Mouse (Mus musculus): ENCODE measurements around the gene Akna.

Gene Akna

GRCm38 (mm10) chr4:63384262-63384661 lies 18.9 kb downstream of the Akna start:
- no peak for DNase-seq (ENCODE audit: low read depth, low spot score)

- no peak for DNase-seq (ENCODE audit: low read depth, low spot score)
Observed at GRCm38 (mm10) chr4:63383474-63383873, 19.7 kb downstream of the Akna start.

- no peak for DNase-seq (ENCODE audit: low read depth, low spot score)
Observed at GRCm38 (mm10) chr4:63382676-63383369, 20.3 kb downstream of the Akna start.

- no peak for DNase-seq (ENCODE audit: low read depth, low spot score)
Observed at GRCm38 (mm10) chr4:63377483-63377882, 25.7 kb downstream of the Akna start.

- DNase-seq (ENCODE audit: low read depth, low spot score), result no peak
Observed at GRCm38 (mm10) chr4:63375367-63375766, 27.8 kb downstream of the Akna start.

- DNase-seq (ENCODE audit: low read depth, low spot score), result no peak
Observed at GRCm38 (mm10) chr4:63374331-63374730, 28.8 kb downstream of the Akna start.

- DNase-seq (ENCODE audit: low read depth, low spot score), result no peak
Observed at GRCm38 (mm10) chr4:63373404-63373803, 29.8 kb downstream of the Akna start.

- peak; percentile 55 for DNase-seq (ENCODE audit: low read depth, low spot score)
Observed at GRCm38 (mm10) chr4:63371890-63372289, 31.3 kb downstream of the Akna start.

GRCm38 (mm10) chr4:63370897-63371296 lies 32.3 kb downstream of the Akna start:
- DNase-seq (ENCODE audit: low read depth, low spot score), result no peak

GRCm38 (mm10) chr4:63368577-63368976 lies 34.6 kb downstream of the Akna start:
- peak; percentile 78 for DNase-seq (ENCODE audit: low read depth, low spot score)

GRCm38 (mm10) chr4:63362150-63362549 lies 41.0 kb downstream of the Akna start, which contains the start of gene Orm2:
Gene Orm2 (plus strand): TSS chr4:63362449.
- DNase-seq (ENCODE audit: low read depth, low spot score), result no peak

- DNase-seq (ENCODE audit: low read depth, low spot score), result no peak
Observed at GRCm38 (mm10) chr4:63359861-63360260, 43.3 kb downstream of the Akna start.

GRCm38 (mm10) chr4:63356981-63357570 lies 46.1 kb downstream of the Akna start:
- DNase-seq (ENCODE audit: low read depth, low spot score), result no peak

GRCm38 (mm10) chr4:63355877-63356665 lies 47.1 kb downstream of the Akna start, which contains the start of gene Orm3:
Gene Orm3 (plus strand): TSS chr4:63356162.
- DNase-seq (ENCODE audit: low read depth, low spot score), result no peak

GRCm38 (mm10) chr4:63348524-63348923 lies 54.6 kb downstream of the Akna start:
- no peak for DNase-seq (ENCODE audit: low read depth, low spot score)

- no peak for DNase-seq (ENCODE audit: low read depth, low spot score)
Observed at GRCm38 (mm10) chr4:63346659-63347058, 56.5 kb downstream of the Akna start.

- DNase-seq (ENCODE audit: low read depth, low spot score), result no peak
Observed at GRCm38 (mm10) chr4:63345261-63345660, 57.9 kb downstream of the Akna start.

GRCm38 (mm10) chr4:63344295-63344694 lies 58.9 kb downstream of the Akna start, which contains the start of gene Orm1:
Gene Orm1 (plus strand): TSS chr4:63344560.
- no peak for DNase-seq (ENCODE audit: low read depth, low spot score)

GRCm38 (mm10) chr4:63343608-63344007 lies 59.5 kb downstream of the Akna start:
- no peak for DNase-seq (ENCODE audit: low read depth, low spot score)

GRCm38 (mm10) chr4:63342491-63342890 lies 60.7 kb downstream of the Akna start:
- no peak for DNase-seq (ENCODE audit: low read depth, low spot score)

- DNase-seq (ENCODE audit: low read depth, low spot score), result peak; percentile 68
Observed at GRCm38 (mm10) chr4:63338414-63339076, 64.6 kb downstream of the Akna start.

GRCm38 (mm10) chr4:63333403-63333802 lies 69.8 kb downstream of the Akna start:
- no peak for DNase-seq (ENCODE audit: low read depth, low spot score)

Data from brain, adult 2 months (tissue).